Mouse (Mus musculus) limb, embryonic 13.5 days (tissue): ENCODE measurements around the gene Csnk2b. TPM values are rescaled to one million over a fixed set of nuclear protein-coding genes. Genes with fewer than 3 reads are reported as not detected.

ENCODE experiments used
- ATAC-seq: fragments of 200-750 bp; cut with Nextera tagmentation; 2 replicates; pipeline ENCODE4 v1.8.0; 2017; ENCODE audit warnings: low read depth, moderate number of reproducible peaks, moderate TSS enrichment; ENCODE audit not compliant: low FRiP score
- H3K27ac ChIP-seq: fragments of 300-500 bp; sonication (generic); 2 replicates; pipeline ENCODE4 v1.5.1; 2015; ENCODE audit warnings: inconsistent platforms, mild to moderate bottlenecking, moderate library complexity
- H3K27me3 ChIP-seq: fragments of 300-500 bp; sonication (generic); 2 replicates; pipeline ENCODE4 v1.6.1; 2015; ENCODE audit warnings: mild to moderate bottlenecking, inconsistent platforms
- H3K36me3 ChIP-seq: fragments of 300-500 bp; sonication (generic); 2 replicates; pipeline ENCODE4 v1.6.1; 2015; ENCODE audit warnings: inconsistent platforms, mild to moderate bottlenecking, moderate library complexity
- H3K4me1 ChIP-seq: fragments of 300-500 bp; sonication (generic); 2 replicates; pipeline ENCODE4 v1.6.1; 2015; ENCODE audit warnings: inconsistent platforms
- H3K4me2 ChIP-seq: fragments of 300-500 bp; sonication (generic); replicated peaks from 2 replicates; pipeline ENCODE4 v1.6.1; 2015; ENCODE audit warnings: inconsistent platforms, mild to moderate bottlenecking, moderate library complexity
- H3K4me3 ChIP-seq: fragments of 300-500 bp; sonication (generic); 2 replicates; pipeline ENCODE4 v1.5.1; 2015; ENCODE audit warnings: moderate library complexity, mild to moderate bottlenecking, inconsistent platforms
- H3K9ac ChIP-seq: fragments of 300-500 bp; sonication (generic); 2 replicates; pipeline ENCODE4 v1.6.1; 2015; ENCODE audit warnings: mild to moderate bottlenecking, inconsistent platforms
- H3K9me3 ChIP-seq: fragments of 300-500 bp; sonication (generic); 2 replicates; pipeline ENCODE4 v1.6.1; 2016; ENCODE audit warnings: inconsistent platforms
- WGBS: fragments of 180-500 bp; shearing (Covaris S2); methylation state at CpG from one replicate; pipeline ENCODE4 v1.1.7; 2015; 5-methylcytosine and 5-hydroxymethylcytosine counted together
- polyA plus RNA-seq: library from polyadenylated mRNA; unstranded; fragments of >200 nt; fragmentation: Nextera tagmentation; extraction: Ambion mirVana; gene quantifications from 2 replicates; pipeline ENCODE4 v1.2.1, GENCODE M21; 2015

Gene Csnk2b
- polyA plus RNA-seq = 279 and 284 TPM in 2 replicates

- Histone ChIP-seq H3K4me3 (peak within 1 kb of the TSS; percentile 93), H3K4me2 (peak within 1 kb of the TSS; percentile 92), H3K36me3 (peaks cover 37% of the 10 kb centered on the region), H3K27me3 (no peaks in the 10 kb centered on the region), H3K9me3 (no peaks in the 10 kb centered on the region), H3K4me1 (peaks cover 32% of the 10 kb centered on the region), H3K27ac (peak within 1 kb of the TSS; percentile 94), H3K9ac (peak within 1 kb of the TSS; percentile 98)
- ATAC-seq = no peak
- 0% methylated on average over 19 of the region's 19 CpGs for WGBS
Measured at GRCm38 (mm10) chr17:35121871-35122303, at the start of gene Csnk2b. TSS of gene Csnk2b (minus strand) at chr17:35122053.

- no peaks in the 10 kb centered on the region for H3K9me3 ChIP-seq
- H3K27ac ChIP-seq = no peak overlapping the region
- no peak overlapping the region for H3K4me3 ChIP-seq
- WGBS = 9% methylated on average over 4 of the region's 4 CpGs
- H3K36me3 ChIP-seq = no peaks in the 10 kb centered on the region
- H3K27me3 ChIP-seq = no peaks in the 10 kb centered on the region
- ATAC-seq = no peak
- H3K4me1 ChIP-seq = peaks cover 12% of the 10 kb centered on the region
- H3K4me2 ChIP-seq = no peak overlapping the region
- H3K9ac ChIP-seq = no peak overlapping the region
Measured at GRCm38 (mm10) chr17:35168541-35169207, 46.8 kb upstream of the Csnk2b start.

GRCm38 (mm10) chr17:35167794-35168193 is 45.9 kb upstream of the Csnk2b start:
- no peak for ATAC-seq
- Histone ChIP-seq H3K9me3 (no peaks in the 10 kb centered on the region), H3K36me3 (peaks cover 2% of the 10 kb centered on the region; the same call in 1 of the 2 replicates), H3K9ac (no peak overlapping the region; the same call in 1 of the 2 replicates), H3K27ac (no peak overlapping the region), H3K4me1 (peaks cover 15% of the 10 kb centered on the region), H3K27me3 (no peaks in the 10 kb centered on the region), H3K4me3 (no peak overlapping the region), H3K4me2 (no peak overlapping the region)
- 85% methylated on average over 7 of the region's 7 CpGs for WGBS

- Histone ChIP-seq H3K9me3 (no peaks in the 10 kb centered on the region), H3K36me3 (peaks cover 15% of the 10 kb centered on the region), H3K27ac (peak overlapping the region; percentile 95), H3K4me1 (peaks cover 28% of the 10 kb centered on the region), H3K9ac (peak overlapping the region; percentile 64; the same call in 1 of the 2 replicates), H3K27me3 (no peaks in the 10 kb centered on the region), H3K4me3 (peak overlapping the region; percentile 100; the same call in 1 of the 2 replicates), H3K4me2 (peak overlapping the region; percentile 65)
- WGBS = 72% methylated on average over 8 of the region's 8 CpGs
- no peak for ATAC-seq
Measured at GRCm38 (mm10) chr17:35166352-35167035, 44.6 kb upstream of the Csnk2b start.

GRCm38 (mm10) chr17:35165451-35166155 is 43.8 kb upstream of the Csnk2b start:
- Histone ChIP-seq H3K4me3 (peak overlapping the region; percentile 100), H3K4me2 (peak overlapping the region; percentile 65), H3K9ac (peak overlapping the region; percentile 64), H3K36me3 (peaks cover 24% of the 10 kb centered on the region), H3K27ac (peak overlapping the region; percentile 95), H3K9me3 (no peaks in the 10 kb centered on the region), H3K27me3 (no peaks in the 10 kb centered on the region), H3K4me1 (peaks cover 33% of the 10 kb centered on the region)
- WGBS = 24% methylated on average over 12 of the region's 12 CpGs
- ATAC-seq = no peak

GRCm38 (mm10) chr17:35164568-35165450 is 43.0 kb upstream of the Csnk2b start, which contains the start of gene Prrc2a:
TSS of gene Prrc2a (minus strand) at chr17:35164897.
- peak within 1 kb of the TSS; percentile 99 for H3K4me2 ChIP-seq
- peak; percentile 98 for ATAC-seq
- H3K4me3 ChIP-seq = peak within 1 kb of the TSS; percentile 100
- peaks cover 33% of the 10 kb centered on the region for H3K4me1 ChIP-seq
- WGBS = under 1% methylated on average over 72 of the region's 89 CpGs
- H3K36me3 ChIP-seq = peaks cover 32% of the 10 kb centered on the region
- no peaks in the 10 kb centered on the region for H3K27me3 ChIP-seq
- peak within 1 kb of the TSS; percentile 100 for H3K9ac ChIP-seq
- no peaks in the 10 kb centered on the region for H3K9me3 ChIP-seq
- H3K27ac ChIP-seq = peak within 1 kb of the TSS; percentile 95

GRCm38 (mm10) chr17:35164218-35164567 is 42.3 kb upstream of the Csnk2b start:
- Histone ChIP-seq H3K36me3 (peaks cover 38% of the 10 kb centered on the region), H3K4me2 (peak overlapping the region; percentile 99), H3K4me3 (peak overlapping the region; percentile 100), H3K27me3 (no peaks in the 10 kb centered on the region), H3K9ac (peak overlapping the region; percentile 100), H3K4me1 (peaks cover 33% of the 10 kb centered on the region), H3K9me3 (no peaks in the 10 kb centered on the region), H3K27ac (peak overlapping the region; percentile 95)
- ATAC-seq = no peak
- WGBS = under 1% methylated on average over 17 of the region's 28 CpGs

GRCm38 (mm10) chr17:35163326-35164081 is 41.7 kb upstream of the Csnk2b start:
- no peak for ATAC-seq
- H3K36me3 ChIP-seq = peaks cover 45% of the 10 kb centered on the region
- H3K4me2 ChIP-seq = peak overlapping the region; percentile 99
- no peaks in the 10 kb centered on the region for H3K9me3 ChIP-seq
- H3K27ac ChIP-seq = peak overlapping the region; percentile 95
- 9% methylated on average over 8 of the region's 8 CpGs for WGBS
- H3K4me1 ChIP-seq = peaks cover 33% of the 10 kb centered on the region
- H3K27me3 ChIP-seq = no peaks in the 10 kb centered on the region
- peak overlapping the region; percentile 100 for H3K9ac ChIP-seq
- peak overlapping the region; percentile 100 for H3K4me3 ChIP-seq

GRCm38 (mm10) chr17:35162730-35163129 is 40.9 kb upstream of the Csnk2b start:
- no peak for ATAC-seq
- Histone ChIP-seq H3K9me3 (no peaks in the 10 kb centered on the region), H3K4me3 (peak overlapping the region; percentile 100), H3K4me2 (peak overlapping the region; percentile 99), H3K36me3 (peaks cover 52% of the 10 kb centered on the region), H3K4me1 (peaks cover 33% of the 10 kb centered on the region), H3K27me3 (no peaks in the 10 kb centered on the region), H3K27ac (no peak overlapping the region), H3K9ac (peak overlapping the region; percentile 100)
- 53% methylated on average over 12 of the region's 12 CpGs for WGBS

GRCm38 (mm10) chr17:35162121-35162520 is 40.3 kb upstream of the Csnk2b start:
- Histone ChIP-seq H3K36me3 (peaks cover 58% of the 10 kb centered on the region), H3K4me3 (peak overlapping the region; percentile 100; the same call in 1 of the 2 replicates), H3K4me1 (peaks cover 33% of the 10 kb centered on the region), H3K4me2 (peak overlapping the region; percentile 99), H3K27ac (no peak overlapping the region), H3K9me3 (no peaks in the 10 kb centered on the region), H3K27me3 (no peaks in the 10 kb centered on the region), H3K9ac (peak overlapping the region; percentile 100)
- ATAC-seq = no peak
- 78% methylated on average over 14 of the region's 14 CpGs for WGBS
